Comparison of ENCODE assay signal across 8 mouse cellular contexts in the genomic region with DNA sequence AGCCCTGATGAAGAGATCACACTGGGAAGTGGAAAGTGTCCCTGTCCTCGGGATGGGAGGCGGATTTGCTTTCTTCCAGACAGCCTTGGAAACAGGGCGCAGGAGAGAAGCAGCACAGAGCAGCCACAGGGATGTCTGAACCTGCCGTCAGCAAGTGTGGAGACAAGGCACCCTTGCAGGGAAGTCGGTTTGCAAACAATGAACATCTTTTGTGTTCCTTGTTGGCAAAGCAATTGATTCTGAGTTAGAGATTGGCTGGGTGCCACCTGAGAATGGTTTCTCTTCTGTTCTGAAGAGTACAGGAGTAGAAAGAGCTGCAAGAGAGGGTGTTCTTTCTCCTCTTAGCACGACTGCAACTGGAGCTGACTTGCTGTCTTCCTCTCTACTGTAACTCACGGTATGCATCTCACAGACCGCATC.
A peak's percentile ranks its signal among the peaks of the same experiment; 100 is the strongest.
DNase-seq lines count a peak whose midpoint lies in the region; ATAC-seq and TF ChIP-seq lines count a peak whose summit lies in the region.

No protein-coding gene starts in this region.

- no peaks in the 10 kb centered on the region for H3K36me3 ChIP-seq in hindbrain, embryonic 12.5 days
- no peaks in the 10 kb centered on the region for H3K36me3 ChIP-seq in midbrain, embryonic 14.5 days (ENCODE audit: control insufficient read depth, insufficient read depth, low read length)
- H3K36me3 ChIP-seq in thymus, adult 2 months (ENCODE audit: control insufficient read depth, insufficient read depth, low read length), result no peaks in the 10 kb centered on the region

- no peak for TF ChIP-seq CTCF in thymus, adult 2 months (IDR thresholded peaks at IDR 0.05; ENCODE audit: borderline replicate concordance, control insufficient read depth, extremely low read depth, insufficient read depth, low read length, poor library complexity)

- H3K4me2 ChIP-seq in hindbrain, embryonic 12.5 days (replicated peaks), result peak overlapping the region; percentile 48
- peak overlapping the region; percentile 33 for H3K4me2 ChIP-seq in midbrain, embryonic 14.5 days (ENCODE audit: low read length)

- WGBS in hindbrain, embryonic 12.5 days, result 10% methylated on average over 8 of the region's 8 CpGs
- 4% methylated on average over 8 of the region's 8 CpGs for WGBS in midbrain, embryonic 14.5 days
- 35% methylated on average over 8 of the region's 8 CpGs for WGBS in thymus, adult 2 months

- peak; percentile 60 for ATAC-seq in hindbrain, embryonic 12.5 days (ENCODE audit: low FRiP score)
- ATAC-seq in midbrain, embryonic 14.5 days (ENCODE audit: low FRiP score, low TSS enrichment), result no peak; the same call in 1 of the 2 replicates

- no peaks in the 10 kb centered on the region for H3K9me3 ChIP-seq in hindbrain, embryonic 12.5 days (replicated peaks)
- H3K9me3 ChIP-seq in midbrain, embryonic 14.5 days (ENCODE audit: control insufficient read depth, low read length), result no peaks in the 10 kb centered on the region

- peaks cover 17% of the 10 kb centered on the region for H3K4me1 ChIP-seq in hindbrain, embryonic 12.5 days
- H3K4me1 ChIP-seq in midbrain, embryonic 14.5 days (ENCODE audit: control insufficient read depth, insufficient read depth, low read length), result peaks cover 12% of the 10 kb centered on the region; the same call in 1 of the 2 replicates
- no peaks in the 10 kb centered on the region for H3K4me1 ChIP-seq in thymus, adult 2 months (replicated peaks; ENCODE audit: control insufficient read depth, insufficient read depth, low read length)

- 0 out of 2 replicates have a peak overlapping the region, but pooled peaks have one; percentile 3 for H3K4me3 ChIP-seq in hindbrain, embryonic 12.5 days
- peak overlapping the region; percentile 4; the same call in 1 of the 2 replicates for H3K4me3 ChIP-seq in midbrain, embryonic 14.5 days (replicated peaks; ENCODE audit: low read depth, low read length)
- H3K4me3 ChIP-seq in thymus, adult 2 months (ENCODE audit: control insufficient read depth, insufficient read depth, low read length), result no peak overlapping the region

- peak overlapping the region; percentile 81 for H3K27ac ChIP-seq in hindbrain, embryonic 12.5 days
- peak overlapping the region; percentile 85 for H3K27ac ChIP-seq in midbrain, embryonic 14.5 days (replicated peaks; ENCODE audit: low read depth, low read length)
- no peak overlapping the region for H3K27ac ChIP-seq in thymus, adult 2 months (ENCODE audit: control insufficient read depth, insufficient read depth, low read length)

- H3K27me3 ChIP-seq in hindbrain, embryonic 12.5 days, result no peaks in the 10 kb centered on the region
- no peaks in the 10 kb centered on the region for H3K27me3 ChIP-seq in midbrain, embryonic 14.5 days (ENCODE audit: control insufficient read depth, insufficient read depth, low read length)
- no peaks in the 10 kb centered on the region for H3K27me3 ChIP-seq in thymus, adult 2 months (ENCODE audit: control insufficient read depth, insufficient read depth, low read length)

- H3K9ac ChIP-seq in hindbrain, embryonic 12.5 days, result peak overlapping the region; percentile 41
- H3K9ac ChIP-seq in midbrain, embryonic 14.5 days (replicated peaks; ENCODE audit: low read length), result peak overlapping the region; percentile 1; the same call in 1 of the 2 replicates

- DNase-seq in adrenal gland, postnatal 14 days, result peak; percentile 21
- DNase-seq in adrenal gland, adult 18-20 months (ENCODE audit: low spot score in 2 of 2), result no peak
- DNase-seq in ovary, postnatal 14 days (ENCODE audit: low spot score), result peak; percentile 30
- no peak for DNase-seq in ovary, adult 18-20 months (ENCODE audit: low spot score)
- peak; percentile 76 for DNase-seq in midbrain, embryonic 14.5 days
- DNase-seq in spleen, postnatal 14 days (ENCODE audit: low spot score in 2 of 2), result no peak
- DNase-seq in thymus, adult 2 months, result no peak

- TF ChIP-seq POLR2A in thymus, adult 2 months (IDR thresholded peaks at IDR 0.05; ENCODE audit: control insufficient read depth, extremely low read depth, insufficient read depth, low read length, poor library complexity), result no peak

Comparison
In these comparisons a context has a peak if more than half of its experiments do, and no peak if none do; other contexts are left out.
1. DNase-seq: peak in adrenal gland, postnatal 14 days (single experiment), ovary, postnatal 14 days (single experiment) and midbrain, embryonic 14.5 days (single experiment); none in adrenal gland, adult 18-20 months (0 of 2), ovary, adult 18-20 months (single experiment), spleen, postnatal 14 days (0 of 2) and thymus, adult 2 months (single experiment).